ENCODE assay signal across 16 mouse cellular contexts in genomic region chr15:88902200-88902875, GRCm38 (mm10). TPM values are rescaled to one million over a fixed set of nuclear protein-coding genes. Genes with fewer than 3 reads are reported as not detected.
DNase-seq lines count a peak whose midpoint lies in the region; ATAC-seq lines count a peak whose summit lies in the region.
"Had no signal": no experiment of that assay in that cellular context is flagged by ENCODE, and none has a peak within 500 bp of the region (broad histone marks: within the 10 kb centered on the region; RNA-seq: fewer than 3 reads in every experiment).

No protein-coding gene starts in this region.

- intact Hi-C loops in heart, postnatal 36 days (cut with DNase I): no loop called here
- intact Hi-C loops in heart, postnatal 25 days (cut with DNase I): no loop called here

- peak; percentile 85 for DNase-seq in heart, adult 11 months
- no peak for DNase-seq in heart, postnatal 36 days
- DNase-seq in NIH3T3 (ENCODE audit: low read depth): peak; percentile 84
- DNase-seq in lung, postnatal 25 days (ENCODE audit: low spot score): peak; percentile 32
- DNase-seq in ovary, adult 18-20 months (ENCODE audit: low spot score): no peak
- DNase-seq in cerebellum, adult 18-20 months: no peak
- DNase-seq in heart, postnatal 25 days (ENCODE audit: low spot score): no peak
- DNase-seq: cerebellum, postnatal 36 days; gastrocnemius, adult 2 months; kidney, adult 11 months; kidney, postnatal 25 days; thymus, adult 18-20 months had no signal

- ATAC-seq in granulocyte monocyte progenitor cell, adult 5-6 weeks (replicated peaks; ENCODE audit: poor library complexity, severe bottlenecking): peak; percentile 96
- ATAC-seq: forebrain, embryonic 14.5 days had no signal

RNA-seq across cellular contexts. Expression of gene Pim3, which starts 40.4 kb away (rescaled TPM):
- 100 to 1,000 TPM; 120 to 134 TPM for total RNA-seq in heart, postnatal 36 days (2021)
- 13.8 and 14.6 TPM in 2 replicates for total RNA-seq in granulocyte monocyte progenitor cell, adult 5-6 weeks (2014; fragmentation: Nextera tagmentation)
- 13.0 and 21.3 TPM in 2 replicates for total RNA-seq in granulocyte monocyte progenitor cell, adult 5-6 weeks (2017)
- 10 to 100 TPM; 86.8 to 98.2 TPM for total RNA-seq in heart, postnatal 25 days (2021)

RNA-seq across cellular contexts. Expression of gene Ttll8, which starts 51.9 kb away (rescaled TPM):
- not detected for total RNA-seq in heart, postnatal 36 days (2021)
- total RNA-seq in granulocyte monocyte progenitor cell, adult 5-6 weeks (2014; fragmentation: Nextera tagmentation): not detected in 2 replicates
- total RNA-seq in granulocyte monocyte progenitor cell, adult 5-6 weeks (2017): not detected in 2 replicates
- total RNA-seq in heart, postnatal 25 days (2021): not detected
- total RNA-seq: gastrocnemius, adult 2 months; MEL; neutrophil, adult 5-6 weeks had no signal

Comparison
In these comparisons a context has a peak if more than half of its experiments do, and no peak if none do; other contexts are left out.
1. DNase-seq: peak in heart, adult 11 months (single experiment), NIH3T3 (single experiment) and lung, postnatal 25 days (single experiment); none in heart, postnatal 36 days (0 of 2), ovary, adult 18-20 months (single experiment), cerebellum, adult 18-20 months (0 of 2) and heart, postnatal 25 days (single experiment).